Mouse (Mus musculus): ENCODE measurements around the gene Il2ra. TPM values are rescaled to one million over a fixed set of nuclear protein-coding genes. Genes with fewer than 3 reads are reported as not detected.
A peak's percentile ranks its signal among the peaks of the same experiment; 100 is the strongest.
"Not testable (repeated sequence)": the region's sequence is repeated elsewhere in the genome, so short reads cannot be mapped to it uniquely, and the experiment has no call there.

The Il2ra gene
- polyA plus RNA-seq, 1 experiment from 2014 or later: not detected

DNA sequence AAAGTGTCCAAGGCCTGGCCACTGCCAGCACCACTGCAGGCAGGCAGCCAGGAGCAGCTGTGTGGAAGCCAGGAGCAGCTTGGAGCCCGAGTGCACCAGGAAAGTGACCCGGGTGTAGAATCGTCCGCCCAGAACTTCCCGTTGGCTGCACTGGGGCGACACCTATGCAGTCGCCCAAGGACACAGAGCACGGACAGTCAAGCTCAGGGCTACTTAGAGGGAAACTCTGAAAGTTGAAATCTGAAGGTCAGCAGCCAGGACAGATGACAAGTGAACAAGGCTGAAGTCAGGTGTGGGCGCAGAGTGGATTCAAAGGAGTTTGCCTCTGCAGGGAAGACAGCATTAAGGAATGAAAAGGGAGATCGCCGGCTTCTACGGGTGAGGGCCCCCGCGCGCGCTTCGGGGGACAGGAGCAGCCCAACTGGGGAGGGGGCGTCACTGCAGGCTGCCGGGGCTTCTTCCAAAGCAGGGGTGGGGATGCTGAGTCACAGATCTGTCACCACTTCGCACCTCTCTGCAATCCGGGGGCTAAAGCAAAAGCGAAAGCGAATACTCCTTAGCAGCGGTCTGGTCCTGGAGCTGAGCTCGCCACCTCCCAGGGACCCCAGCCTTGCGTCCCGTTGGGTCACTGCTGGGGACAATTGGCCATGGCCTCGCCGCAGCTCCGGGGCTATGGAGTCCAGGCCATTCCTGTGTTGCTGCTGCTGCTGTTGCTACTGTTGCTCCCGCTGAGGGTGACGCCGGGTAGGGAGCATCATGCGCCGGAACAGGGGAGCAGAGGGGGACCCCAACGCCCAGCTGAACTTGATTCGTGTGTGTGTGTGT is 62.8 kb downstream of the Il2ra start, which contains the start of gene Il15ra:
Il15ra (plus strand) TSS at position 90 of the 825 bp plus-strand sequence.
- peak within 1 kb of the TSS; percentile 81 to 85 for H3K4me3 ChIP-seq (ENCODE audit: control insufficient read depth in 1 of 2, insufficient read depth in 1 of 2, low read depth in 1 of 2, low read length in 2 of 2)
- H3K4me1 ChIP-seq (ENCODE audit: control insufficient read depth in 2 of 2, insufficient read depth in 2 of 2, low read length in 2 of 2): peaks cover 5 to 7% of the 10 kb centered on the region in 2 experiments; a peak in 3 of 4 replicates
- under 1% methylated on average over 37 of the region's 37 CpGs for WGBS
- H3K36me3 ChIP-seq (ENCODE audit: control insufficient read depth, insufficient read depth, low read length): no peaks in the 10 kb centered on the region
- peak; percentile 80 for ATAC-seq (ENCODE audit: insufficient number of reproducible peaks, insufficient read depth, low FRiP score, low read depth)
- H3K27ac ChIP-seq (replicated peaks in 1 of 2; ENCODE audit: control insufficient read depth in 1 of 2, insufficient read depth in 1 of 2, low read depth in 2 of 2, low read length in 2 of 2): peak within 1 kb of the TSS; percentile 65 to 75
- no peaks in the 10 kb centered on the region for H3K9me3 ChIP-seq (ENCODE audit: control insufficient read depth, low read length)
- H3K27me3 ChIP-seq (ENCODE audit: control insufficient read depth, insufficient read depth, low read length): no peaks in the 10 kb centered on the region
- H3K4me2 ChIP-seq (ENCODE audit: low read length): peak within 1 kb of the TSS; percentile 98
- H3K9ac ChIP-seq (ENCODE audit: low read length): peak within 1 kb of the TSS; percentile 80

DNA sequence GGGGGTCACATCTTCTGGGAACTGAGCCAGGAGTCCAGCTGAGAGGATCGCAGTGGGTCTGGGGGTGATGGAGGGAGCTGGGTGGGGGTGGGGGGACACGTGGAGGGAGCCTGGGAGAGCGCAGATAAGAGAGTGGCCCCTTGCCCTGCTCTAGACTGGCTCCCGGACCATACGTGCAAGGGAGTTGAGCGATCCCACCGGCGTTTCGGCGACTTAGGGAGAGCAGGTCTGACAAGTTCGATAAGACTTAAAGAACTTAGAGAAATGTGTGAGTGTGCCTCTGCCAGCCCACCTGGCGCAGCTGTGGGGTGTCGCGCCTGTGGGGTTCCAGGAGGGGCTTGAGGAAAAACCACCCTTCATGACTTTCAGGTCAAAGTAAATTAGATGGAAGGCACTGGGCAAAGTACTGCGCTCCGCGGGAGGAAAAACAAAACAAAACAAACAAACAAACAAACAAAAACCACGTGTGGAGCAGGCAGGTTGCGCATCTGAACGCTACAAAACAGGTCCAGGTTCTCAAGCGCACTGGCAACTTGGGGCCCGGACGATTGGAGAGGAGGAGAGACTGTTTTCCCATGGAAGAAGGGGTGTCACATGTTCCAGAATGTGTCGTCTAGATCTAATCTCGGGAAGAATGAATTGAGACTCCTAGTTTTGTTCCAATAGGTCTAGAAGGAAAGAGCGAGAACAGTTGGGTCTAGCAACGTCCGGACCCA is 63.6 kb downstream of the Il2ra start:
- WGBS: 4% methylated on average over 28 of the region's 28 CpGs
- peak; percentile 28; the same call in 1 of the 2 replicates for ATAC-seq (ENCODE audit: insufficient number of reproducible peaks, insufficient read depth, low FRiP score, low read depth)
- Histone ChIP-seq H3K4me1 (ENCODE audit: control insufficient read depth in 2 of 2, insufficient read depth in 2 of 2, low read length in 2 of 2) (peaks cover 5 to 7% of the 10 kb centered on the region in 2 experiments; a peak in 3 of 4 replicates), H3K27ac (replicated peaks in 1 of 2; ENCODE audit: control insufficient read depth in 1 of 2, insufficient read depth in 1 of 2, low read depth in 2 of 2, low read length in 2 of 2) (peak overlapping the region in 1 of 2 experiments; percentile 75; a peak in 1 of 4 replicates), H3K27me3 (ENCODE audit: control insufficient read depth, insufficient read depth, low read length) (no peaks in the 10 kb centered on the region), H3K4me3 (ENCODE audit: control insufficient read depth in 1 of 2, insufficient read depth in 1 of 2, low read depth in 1 of 2, low read length in 2 of 2) (peak overlapping the region; percentile 81 to 85), H3K9me3 (ENCODE audit: control insufficient read depth, low read length) (no peaks in the 10 kb centered on the region), H3K9ac (ENCODE audit: low read length) (peak overlapping the region; percentile 80), H3K36me3 (ENCODE audit: control insufficient read depth, insufficient read depth, low read length) (no peaks in the 10 kb centered on the region), H3K4me2 (ENCODE audit: low read length) (peak overlapping the region; percentile 98)

DNA sequence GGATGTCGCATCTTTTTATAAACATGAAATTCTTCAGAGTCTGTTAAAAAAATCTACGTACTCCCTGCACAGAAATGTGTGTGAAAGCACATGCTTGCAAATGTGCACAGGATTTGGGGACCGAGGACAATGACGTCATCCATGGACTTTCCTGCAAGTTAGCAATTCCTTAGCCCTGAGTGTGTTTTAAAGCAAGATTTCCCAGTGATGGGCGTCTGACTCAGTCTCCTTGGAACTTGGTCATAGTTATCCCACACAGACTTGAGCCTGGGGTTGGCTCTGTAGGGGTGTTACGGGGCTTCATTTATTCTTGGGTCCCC is 64.1 kb downstream of the Il2ra start:
- no peak for ATAC-seq (ENCODE audit: insufficient number of reproducible peaks, insufficient read depth, low FRiP score, low read depth)
- WGBS: 42% methylated on average over 6 of the region's 6 CpGs
- peaks cover 5 to 7% of the 10 kb centered on the region in 2 experiments; a peak in 3 of 4 replicates for H3K4me1 ChIP-seq (ENCODE audit: control insufficient read depth in 2 of 2, insufficient read depth in 2 of 2, low read length in 2 of 2)
- no peaks in the 10 kb centered on the region for H3K9me3 ChIP-seq (ENCODE audit: control insufficient read depth, low read length)
- H3K36me3 ChIP-seq (ENCODE audit: control insufficient read depth, insufficient read depth, low read length): no peaks in the 10 kb centered on the region
- no peak overlapping the region for H3K27ac ChIP-seq (replicated peaks in 1 of 2; ENCODE audit: control insufficient read depth in 1 of 2, insufficient read depth in 1 of 2, low read depth in 2 of 2, low read length in 2 of 2)
- H3K27me3 ChIP-seq (ENCODE audit: control insufficient read depth, insufficient read depth, low read length): no peaks in the 10 kb centered on the region
- H3K4me3 ChIP-seq (ENCODE audit: control insufficient read depth in 1 of 2, insufficient read depth in 1 of 2, low read depth in 1 of 2, low read length in 2 of 2): peak overlapping the region in 1 of 2 experiments; percentile 85; a peak in 2 of 4 replicates
- H3K9ac ChIP-seq (ENCODE audit: low read length): no peak overlapping the region
- H3K4me2 ChIP-seq (ENCODE audit: low read length): peak overlapping the region; percentile 98

DNA sequence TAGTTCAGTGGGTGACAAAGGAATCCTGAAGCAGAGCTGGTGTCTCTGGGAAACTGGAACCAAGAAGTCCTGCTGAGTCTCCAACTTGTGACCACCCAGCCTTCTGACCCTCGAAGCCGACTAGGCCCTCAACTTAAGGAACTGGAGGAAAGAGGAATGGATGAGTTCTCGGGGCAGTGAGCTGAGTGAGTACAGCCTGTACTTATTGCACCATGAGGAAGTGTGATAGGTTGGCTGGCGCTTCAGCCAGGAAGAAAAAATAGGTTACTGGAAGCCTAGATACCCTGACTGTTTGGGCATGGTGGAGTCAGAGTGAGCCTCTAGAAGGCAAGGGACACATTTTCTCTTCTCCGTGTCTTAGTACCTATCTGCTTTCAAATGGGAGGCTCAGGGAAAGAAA is 65.9 kb downstream of the Il2ra start:
- Histone ChIP-seq H3K4me2 (ENCODE audit: low read length) (no peak overlapping the region), H3K27ac (replicated peaks in 1 of 2; ENCODE audit: control insufficient read depth in 1 of 2, insufficient read depth in 1 of 2, low read depth in 2 of 2, low read length in 2 of 2) (no peak overlapping the region), H3K4me1 (ENCODE audit: control insufficient read depth in 2 of 2, insufficient read depth in 2 of 2, low read length in 2 of 2) (peaks cover 5 to 7% of the 10 kb centered on the region in 2 experiments; a peak in 3 of 4 replicates), H3K36me3 (ENCODE audit: control insufficient read depth, insufficient read depth, low read length) (no peaks in the 10 kb centered on the region), H3K9ac (ENCODE audit: low read length) (no peak overlapping the region), H3K27me3 (ENCODE audit: control insufficient read depth, insufficient read depth, low read length) (no peaks in the 10 kb centered on the region), H3K4me3 (ENCODE audit: control insufficient read depth in 1 of 2, insufficient read depth in 1 of 2, low read depth in 1 of 2, low read length in 2 of 2) (no peak overlapping the region), H3K9me3 (ENCODE audit: control insufficient read depth, low read length) (no peaks in the 10 kb centered on the region)
- no peak for ATAC-seq (ENCODE audit: insufficient number of reproducible peaks, insufficient read depth, low FRiP score, low read depth)
- WGBS: 73% methylated on average over 5 of the region's 5 CpGs

DNA sequence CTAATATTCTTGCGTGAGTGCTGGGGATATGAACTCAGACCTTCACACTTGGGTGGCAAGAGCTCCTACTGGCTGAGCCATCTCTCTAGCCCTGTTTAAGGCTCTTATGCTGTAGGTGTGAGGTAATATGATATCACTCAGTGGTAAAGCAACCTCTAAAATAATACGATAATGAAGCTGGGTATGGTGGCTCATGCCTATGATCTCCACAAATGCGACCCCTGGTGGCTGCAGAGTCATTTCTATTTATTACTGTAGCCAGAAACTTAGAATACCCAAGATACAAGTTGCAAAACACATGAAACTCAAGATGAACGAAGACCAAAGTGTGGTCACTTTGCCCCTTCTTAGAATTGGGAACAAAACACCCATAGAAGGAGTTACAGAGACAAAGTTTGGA is 67.5 kb downstream of the Il2ra start:
- 58% methylated on average over 4 of the region's 4 CpGs for WGBS
- H3K27ac ChIP-seq (replicated peaks in 1 of 2; ENCODE audit: control insufficient read depth in 1 of 2, insufficient read depth in 1 of 2, low read depth in 2 of 2, low read length in 2 of 2); H3K27me3 ChIP-seq (ENCODE audit: control insufficient read depth, insufficient read depth, low read length); H3K36me3 ChIP-seq (ENCODE audit: control insufficient read depth, insufficient read depth, low read length); ATAC-seq (ENCODE audit: insufficient number of reproducible peaks, insufficient read depth, low FRiP score, low read depth); H3K9ac ChIP-seq (ENCODE audit: low read length); H3K4me3 ChIP-seq (ENCODE audit: control insufficient read depth in 1 of 2, insufficient read depth in 1 of 2, low read depth in 1 of 2, low read length in 2 of 2); H3K4me1 ChIP-seq (ENCODE audit: control insufficient read depth in 2 of 2, insufficient read depth in 2 of 2, low read length in 2 of 2); H3K4me2 ChIP-seq (ENCODE audit: low read length); H3K9me3 ChIP-seq (ENCODE audit: control insufficient read depth, low read length): not testable (repeated sequence)

DNA sequence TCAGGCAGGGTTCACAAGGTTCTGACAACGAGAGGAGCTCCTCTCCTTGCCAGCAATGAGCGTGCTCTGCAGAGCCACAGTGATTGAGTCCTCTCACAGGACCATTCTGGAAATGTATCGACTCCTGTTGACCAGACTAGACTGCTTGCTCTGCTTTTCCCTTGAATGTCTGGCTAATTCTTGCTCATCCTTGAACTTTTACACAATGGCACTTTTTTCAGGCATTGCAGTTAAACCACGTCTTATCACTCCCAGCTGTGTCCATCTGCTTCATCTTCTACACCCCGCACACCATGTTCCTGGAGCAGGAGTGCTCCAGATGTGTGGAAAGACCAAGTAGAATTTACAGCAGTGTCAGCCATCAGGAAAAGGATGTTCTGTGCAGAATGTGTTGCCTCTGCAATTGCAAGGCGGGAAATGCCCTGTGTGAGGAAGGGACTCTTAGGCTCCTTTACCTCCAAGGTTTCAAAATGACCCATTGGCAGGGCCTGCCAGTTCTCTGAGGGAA is 69.9 kb downstream of the Il2ra start:
- 83% methylated on average over 6 of the region's 6 CpGs for WGBS
- no peak for ATAC-seq (ENCODE audit: insufficient number of reproducible peaks, insufficient read depth, low FRiP score, low read depth)
- H3K4me2 ChIP-seq (ENCODE audit: low read length): no peak overlapping the region

DNA sequence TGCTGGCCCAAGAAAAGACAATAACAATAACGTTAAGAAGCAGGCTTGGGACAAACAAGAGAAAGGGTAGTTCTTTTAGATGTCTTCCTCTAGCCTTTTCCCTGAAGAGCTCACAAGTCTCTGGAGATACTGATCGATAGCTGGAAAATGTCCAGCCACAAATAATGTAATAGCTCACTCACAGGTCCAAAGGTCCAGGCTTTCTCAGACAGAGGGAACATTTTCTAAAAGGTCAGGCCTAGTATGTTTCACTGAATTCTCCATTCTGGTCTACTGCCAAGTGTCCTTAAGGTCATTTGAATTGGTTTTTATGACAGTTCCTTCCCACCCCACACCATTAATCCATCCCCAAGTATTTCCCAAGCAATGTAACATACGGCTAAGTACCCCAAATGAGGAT is 70.4 kb downstream of the Il2ra start:
- Histone ChIP-seq H3K36me3 (ENCODE audit: control insufficient read depth, insufficient read depth, low read length) (no peaks in the 10 kb centered on the region), H3K4me3 (ENCODE audit: control insufficient read depth in 1 of 2, insufficient read depth in 1 of 2, low read depth in 1 of 2, low read length in 2 of 2) (no peak overlapping the region), H3K27me3 (ENCODE audit: control insufficient read depth, insufficient read depth, low read length) (no peaks in the 10 kb centered on the region), H3K9me3 (ENCODE audit: control insufficient read depth, low read length) (no peaks in the 10 kb centered on the region), H3K9ac (ENCODE audit: low read length) (no peak overlapping the region), H3K4me1 (ENCODE audit: control insufficient read depth in 2 of 2, insufficient read depth in 2 of 2, low read length in 2 of 2) (no peaks in the 10 kb centered on the region), H3K4me2 (ENCODE audit: low read length) (no peak overlapping the region), H3K27ac (replicated peaks in 1 of 2; ENCODE audit: control insufficient read depth in 1 of 2, insufficient read depth in 1 of 2, low read depth in 2 of 2, low read length in 2 of 2) (no peak overlapping the region)
- WGBS: 69% methylated on average over 3 of the region's 3 CpGs
- no peak for ATAC-seq (ENCODE audit: insufficient number of reproducible peaks, insufficient read depth, low FRiP score, low read depth)

More for the DNA sequence above, 69.9 kb downstream of the Il2ra start:
- H3K4me3 ChIP-seq (ENCODE audit: control insufficient read depth in 1 of 2, insufficient read depth in 1 of 2, low read depth in 1 of 2, low read length in 2 of 2): no peak overlapping the region
- no peaks in the 10 kb centered on the region for H3K4me1 ChIP-seq (ENCODE audit: control insufficient read depth in 2 of 2, insufficient read depth in 2 of 2, low read length in 2 of 2)
- H3K27ac ChIP-seq (replicated peaks in 1 of 2; ENCODE audit: control insufficient read depth in 1 of 2, insufficient read depth in 1 of 2, low read depth in 2 of 2, low read length in 2 of 2): no peak overlapping the region
- H3K27me3 ChIP-seq (ENCODE audit: control insufficient read depth, insufficient read depth, low read length): no peaks in the 10 kb centered on the region
- no peaks in the 10 kb centered on the region for H3K9me3 ChIP-seq (ENCODE audit: control insufficient read depth, low read length)
- no peak overlapping the region for H3K9ac ChIP-seq (ENCODE audit: low read length)
- no peaks in the 10 kb centered on the region for H3K36me3 ChIP-seq (ENCODE audit: control insufficient read depth, insufficient read depth, low read length)
